Mouse (Mus musculus) hindbrain, embryonic 16.5 days (tissue): ENCODE measurements around the gene Pttg1ip. TPM values are rescaled to one million over a fixed set of nuclear protein-coding genes. Genes with fewer than 3 reads are reported as not detected.

Experiments used
- ATAC-seq: fragments of 200-750 bp; cut with Nextera tagmentation; 2 replicates; pipeline ENCODE4 v1.8.0; 2017; ENCODE audit warnings: moderate TSS enrichment, moderate library complexity
- H3K27ac ChIP-seq: fragments of 300-500 bp; sonication (generic); 2 replicates; pipeline ENCODE4 v1.5.1; 2014; ENCODE audit warnings: low read depth, mild to moderate bottlenecking, control low read depth, low read length, moderate library complexity
- H3K27me3 ChIP-seq: fragments of 300-500 bp; sonication (generic); replicated peaks from 2 replicates; pipeline ENCODE4 v1.6.1; 2014; ENCODE audit warnings: low read length; ENCODE audit not compliant: control insufficient read depth, insufficient read depth
- H3K36me3 ChIP-seq: fragments of 300-500 bp; sonication (generic); 2 replicates; pipeline ENCODE4 v1.6.1; 2014; ENCODE audit warnings: mild to moderate bottlenecking, low read length, moderate library complexity, mixed read lengths; ENCODE audit not compliant: control insufficient read depth, insufficient read depth
- H3K4me1 ChIP-seq: fragments of 300-500 bp; sonication (generic); 2 replicates; pipeline ENCODE4 v1.6.1; 2014; ENCODE audit warnings: low read depth, low read length; ENCODE audit not compliant: control insufficient read depth, insufficient read depth
- H3K4me2 ChIP-seq: fragments of 300-500 bp; sonication (generic); 2 replicates; pipeline ENCODE4 v1.6.1; 2014; ENCODE audit warnings: mild to moderate bottlenecking, low read length, control low read depth, moderate library complexity
- H3K4me3 ChIP-seq: fragments of 300-500 bp; sonication (generic); 2 replicates; pipeline ENCODE4 v1.5.1; 2014; ENCODE audit warnings: mild to moderate bottlenecking, low read length, control low read depth, moderate library complexity
- H3K9ac ChIP-seq: fragments of 300-500 bp; sonication (generic); 2 replicates; pipeline ENCODE4 v1.6.1; 2014; ENCODE audit warnings: low read depth, mild to moderate bottlenecking, control low read depth, low read length, moderate library complexity
- H3K9me3 ChIP-seq: fragments of 300-500 bp; sonication (generic); 2 replicates; pipeline ENCODE4 v1.6.1; 2014; ENCODE audit warnings: mild to moderate bottlenecking, low read length, moderate library complexity; ENCODE audit not compliant: control insufficient read depth
- WGBS: fragments of 180-500 bp; shearing (Covaris S2); extraction: QIAGEN DNeasy Blood & Tissue Kit; methylation state at CpG from one replicate; pipeline ENCODE4 v1.1.7; 2014; 5-methylcytosine and 5-hydroxymethylcytosine counted together
- microRNA counts: library from miRNA; unstranded; fragments of <30 nt; microRNA quantifications from one replicate; lab custom pipeline; 2016
- microRNA-seq: library from miRNA; unstranded; fragments of <30 nt; microRNA quantifications from one replicate; pipeline ENCODE4, GENCODE M21; 2017
- polyA plus RNA-seq: library from polyadenylated mRNA; unstranded; fragments of >200 nt; fragmentation: Nextera tagmentation; extraction: Ambion mirVana; gene quantifications from 2 replicates; pipeline ENCODE4 v1.2.1, GENCODE M21; 2015

Gene Pttg1ip
- polyA plus RNA-seq, 1 experiment from 2014 or later, result 84.4 TPM

GRCm38 (mm10) chr10:77636234-77636922 is 54.9 kb downstream of the Pttg1ip start:
- Histone ChIP-seq H3K36me3 (peaks cover 5% of the 10 kb centered on the region; the same call in 1 of the 2 replicates), H3K4me3 (no peak overlapping the region), H3K9me3 (no peaks in the 10 kb centered on the region), H3K9ac (no peak overlapping the region), H3K4me1 (peaks cover 3% of the 10 kb centered on the region; the same call in 1 of the 2 replicates), H3K4me2 (no peak overlapping the region), H3K27me3 (no peaks in the 10 kb centered on the region), H3K27ac (no peak overlapping the region)
- ATAC-seq, result no peak
- 91% methylated on average over 7 of the region's 7 CpGs for WGBS

- no peaks in the 10 kb centered on the region for H3K27me3 ChIP-seq
- no peak overlapping the region for H3K4me2 ChIP-seq
- no peaks in the 10 kb centered on the region for H3K9me3 ChIP-seq
- 66% methylated on average over 6 of the region's 6 CpGs for WGBS
- H3K9ac ChIP-seq, result no peak overlapping the region
- H3K4me3 ChIP-seq, result no peak overlapping the region
- peaks cover 13% of the 10 kb centered on the region for H3K36me3 ChIP-seq
- H3K27ac ChIP-seq, result no peak overlapping the region
- ATAC-seq, result no peak
- H3K4me1 ChIP-seq, result peaks cover 3% of the 10 kb centered on the region; the same call in 1 of the 2 replicates
These were observed 57.4 kb downstream of the Pttg1ip start for GRCm38 (mm10) chr10:77638956-77639355.

GRCm38 (mm10) chr10:77643160-77643559 is 61.6 kb downstream of the Pttg1ip start:
- Histone ChIP-seq H3K4me3 (no peak overlapping the region), H3K36me3 (peaks cover 21% of the 10 kb centered on the region), H3K4me2 (no peak overlapping the region), H3K27me3 (no peaks in the 10 kb centered on the region), H3K9me3 (no peaks in the 10 kb centered on the region), H3K27ac (no peak overlapping the region), H3K4me1 (peaks cover 3% of the 10 kb centered on the region; the same call in 1 of the 2 replicates), H3K9ac (no peak overlapping the region)
- WGBS, result 76% methylated on average over 7 of the region's 7 CpGs
- ATAC-seq, result peak; percentile 35; the same call in 1 of the 2 replicates

- no peaks in the 10 kb centered on the region for H3K27me3 ChIP-seq
- peaks cover 21% of the 10 kb centered on the region for H3K36me3 ChIP-seq
- H3K27ac ChIP-seq, result no peak overlapping the region
- WGBS, result 87% methylated on average over 5 of the region's 5 CpGs
- no peaks in the 10 kb centered on the region for H3K4me1 ChIP-seq
- no peak overlapping the region for H3K4me3 ChIP-seq
- ATAC-seq, result no peak
- H3K4me2 ChIP-seq, result no peak overlapping the region
- no peaks in the 10 kb centered on the region for H3K9me3 ChIP-seq
- no peak overlapping the region for H3K9ac ChIP-seq
These were observed 64.1 kb downstream of the Pttg1ip start for GRCm38 (mm10) chr10:77645571-77645970.

DNA sequence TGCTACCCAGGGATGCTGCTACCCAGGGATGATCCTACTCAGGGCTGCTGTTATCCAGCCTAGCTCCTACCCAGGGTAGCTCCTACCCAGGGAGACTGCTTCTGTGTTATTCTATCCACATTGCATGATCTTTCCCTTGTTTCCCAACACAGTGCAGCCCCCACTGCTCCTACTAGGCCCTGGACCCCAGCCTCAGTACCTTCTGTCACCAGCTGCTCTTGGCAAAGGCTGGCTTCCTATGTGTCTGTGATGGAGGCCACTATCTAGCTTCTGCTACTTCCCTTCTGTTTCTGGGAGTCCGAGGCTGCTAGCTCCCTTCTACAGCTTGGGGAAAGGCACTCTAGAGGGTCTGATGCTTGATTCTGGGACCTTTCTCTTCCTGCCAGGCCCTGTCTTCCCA is 65.9 kb downstream of the Pttg1ip start:
- H3K27me3 ChIP-seq, result no peaks in the 10 kb centered on the region
- no peak overlapping the region for H3K9ac ChIP-seq
- H3K36me3 ChIP-seq, result peaks cover 14% of the 10 kb centered on the region
- H3K4me1 ChIP-seq, result no peaks in the 10 kb centered on the region
- H3K9me3 ChIP-seq, result no peaks in the 10 kb centered on the region
- no peak for ATAC-seq
- no peak overlapping the region for H3K4me3 ChIP-seq
- H3K27ac ChIP-seq, result no peak overlapping the region
- 75% methylated on average over 1 of the region's 1 CpGs for WGBS
- H3K4me2 ChIP-seq, result no peak overlapping the region

DNA sequence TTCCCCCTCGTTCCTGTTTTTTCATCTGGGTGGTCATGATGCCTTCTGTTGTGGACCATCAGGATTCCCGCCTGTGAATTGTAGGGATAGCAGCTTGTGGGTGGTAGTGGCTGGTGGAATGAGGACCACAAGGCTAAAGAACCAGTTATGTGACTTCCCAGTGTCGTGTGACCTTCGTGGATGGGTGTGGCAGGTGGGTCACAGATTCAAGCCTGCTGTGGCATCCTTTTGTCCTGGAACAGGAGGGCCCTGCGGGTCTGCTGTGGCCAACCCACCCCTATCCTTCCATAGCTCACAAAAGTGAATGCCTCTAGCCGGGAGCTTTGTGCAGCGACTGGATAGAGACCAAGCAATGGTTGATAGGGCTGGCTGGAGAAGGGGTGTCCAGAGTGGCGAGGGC is 66.4 kb downstream of the Pttg1ip start:
- no peak overlapping the region for H3K9ac ChIP-seq
- no peak overlapping the region for H3K27ac ChIP-seq
- H3K4me3 ChIP-seq, result no peak overlapping the region
- no peaks in the 10 kb centered on the region for H3K27me3 ChIP-seq
- ATAC-seq, result no peak
- H3K36me3 ChIP-seq, result peaks cover 14% of the 10 kb centered on the region
- no peaks in the 10 kb centered on the region for H3K9me3 ChIP-seq
- 83% methylated on average over 8 of the region's 8 CpGs for WGBS
- H3K4me2 ChIP-seq, result no peak overlapping the region
- no peaks in the 10 kb centered on the region for H3K4me1 ChIP-seq

MicroRNA genes within 50 kb of the gene (microRNA counts, 519-probe panel; counts per million panel counts)
- 1,470 counts per million, percentile 13 among the panel's probes with 10 or more counts for microRNA mmu-miR-1930 (lab: Ali Mortazavi, UCI)

Small RNAs within 50 kb of the gene (microRNA-seq; reads per million reads assigned to microRNA genes)
- 8.5 reads per million, percentile 25 among the genes with 10 or more reads in this experiment for gene Mir1930

Other genes starting within 250 kb of the Pttg1ip start
- gene Adarb1, start 163.4 kb upstream of the Pttg1ip start, polyA plus RNA-seq, result 19.9 and 20.6 TPM in 2 replicates
- gene Fam207a, start 65.9 kb upstream of the Pttg1ip start, polyA plus RNA-seq, result 43.5 and 43.8 TPM in 2 replicates
- 0.92 and 1.1 TPM in 2 replicates for gene Itgb2, start 51.5 kb upstream of the Pttg1ip start, polyA plus RNA-seq
- gene Sumo3, start 24.4 kb downstream of the Pttg1ip start, polyA plus RNA-seq, result 303 and 334 TPM in 2 replicates
- gene Gm49325, start 24.5 kb downstream of the Pttg1ip start, polyA plus RNA-seq, result not detected in 2 replicates
- 85.0 and 91.0 TPM in 2 replicates for gene Ube2g2, start 40.6 kb downstream of the Pttg1ip start, polyA plus RNA-seq
- 1.3 and 1.6 TPM in 2 replicates for gene Tspear, start 104.8 kb downstream of the Pttg1ip start, polyA plus RNA-seq
- gene Gm19402, start 109.0 kb downstream of the Pttg1ip start, polyA plus RNA-seq, result not detected in 2 replicates
- gene Gm9508, start 115.5 kb downstream of the Pttg1ip start, polyA plus RNA-seq, result not detected in 2 replicates
- not detected in 2 replicates for gene Gm10272, start 124.9 kb downstream of the Pttg1ip start, polyA plus RNA-seq
- gene Gm10024, start 129.7 kb downstream of the Pttg1ip start, polyA plus RNA-seq, result not detected in 2 replicates
- gene Gm10142, start 134.1 kb downstream of the Pttg1ip start, polyA plus RNA-seq, result not detected in 2 replicates
- not detected in 2 replicates for gene Krtap12-1, start 138.9 kb downstream of the Pttg1ip start, polyA plus RNA-seq
- gene Gm10100, start 144.8 kb downstream of the Pttg1ip start, polyA plus RNA-seq, result not detected in 2 replicates
- gene Gm18596, start 160.9 kb downstream of the Pttg1ip start, polyA plus RNA-seq, result not detected in 2 replicates
- not detected in 2 replicates for gene Gm9736, start 169.6 kb downstream of the Pttg1ip start, polyA plus RNA-seq
- not detected in 2 replicates for gene Gm3233, start 178.0 kb downstream of the Pttg1ip start, polyA plus RNA-seq
- not detected in 2 replicates for gene Gm3238, start 189.6 kb downstream of the Pttg1ip start, polyA plus RNA-seq
- gene Gm7138, start 195.2 kb downstream of the Pttg1ip start, polyA plus RNA-seq, result not detected in 2 replicates
- not detected in 2 replicates for gene Gm3250, start 200.8 kb downstream of the Pttg1ip start, polyA plus RNA-seq
- not detected in 2 replicates for gene Gm7137, start 206.5 kb downstream of the Pttg1ip start, polyA plus RNA-seq
- gene Gm9639, start 213.4 kb downstream of the Pttg1ip start, polyA plus RNA-seq, result not detected in 2 replicates
- gene Gm19668, start 217.4 kb downstream of the Pttg1ip start, polyA plus RNA-seq, result not detected in 2 replicates
- not detected in 2 replicates for gene Gm9507, start 230.1 kb downstream of the Pttg1ip start, polyA plus RNA-seq
- not detected in 2 replicates for gene Gm2696, start 233.0 kb downstream of the Pttg1ip start, polyA plus RNA-seq
- gene Krtap10-4, start 245.4 kb downstream of the Pttg1ip start, polyA plus RNA-seq, result not detected in 2 replicates